Mouse (Mus musculus): ENCODE data around the gene Pgam2.
A peak's percentile ranks its signal among the peaks of the same experiment; 100 is the strongest.
"Not testable (repeated sequence)": the region's sequence is repeated elsewhere in the genome, so short reads cannot be mapped to it uniquely, and the experiment has no call there.

The Pgam2 gene

DNA sequence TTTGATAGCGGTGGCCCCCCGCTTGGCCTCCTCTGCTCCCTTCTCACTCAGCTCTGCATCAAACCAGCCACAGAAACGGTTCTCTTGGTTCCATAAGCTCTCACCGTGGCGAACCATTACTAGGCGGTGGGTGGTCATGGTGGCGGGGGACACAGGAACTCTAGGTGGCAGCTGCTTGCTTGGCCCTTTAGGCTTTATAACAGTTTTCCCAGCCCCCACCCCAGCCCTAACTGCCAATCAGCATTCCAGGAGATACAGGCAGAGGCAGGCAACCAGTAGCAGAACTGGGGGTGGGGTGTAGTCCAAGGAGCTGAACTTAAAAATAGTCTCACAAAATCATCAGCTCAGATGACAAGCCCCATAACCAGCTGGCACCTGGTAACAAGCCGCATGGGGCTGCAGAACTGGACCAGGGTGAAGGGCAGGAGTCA is at the start of gene Pgam2:
Pgam2 (minus strand) TSS at position 183 of the 431 bp plus-strand sequence.
- no peak for DNase-seq (ENCODE audit: low spot score in 2 of 2)

DNA sequence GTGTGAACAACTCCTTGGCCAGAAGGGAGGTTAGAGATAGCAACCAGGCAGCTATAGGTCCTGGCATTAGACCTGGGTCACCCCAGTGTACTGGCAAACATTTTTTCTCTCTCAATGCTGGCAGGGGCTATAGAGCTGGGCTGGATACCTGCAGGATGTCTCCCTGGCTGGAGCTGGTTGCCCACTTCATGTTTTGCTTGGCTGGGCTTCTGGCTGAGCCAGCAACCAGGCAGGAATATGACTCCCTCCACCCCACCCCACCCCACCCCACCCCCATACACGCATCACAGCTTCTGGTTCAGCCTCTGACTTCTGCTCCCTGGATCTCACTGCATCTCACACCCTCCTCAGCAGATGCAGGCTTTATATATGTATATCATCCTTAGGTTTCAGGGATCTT is 48.8 kb upstream of the Pgam2 start:
- no peak for DNase-seq (ENCODE audit: low spot score in 2 of 2)

DNA sequence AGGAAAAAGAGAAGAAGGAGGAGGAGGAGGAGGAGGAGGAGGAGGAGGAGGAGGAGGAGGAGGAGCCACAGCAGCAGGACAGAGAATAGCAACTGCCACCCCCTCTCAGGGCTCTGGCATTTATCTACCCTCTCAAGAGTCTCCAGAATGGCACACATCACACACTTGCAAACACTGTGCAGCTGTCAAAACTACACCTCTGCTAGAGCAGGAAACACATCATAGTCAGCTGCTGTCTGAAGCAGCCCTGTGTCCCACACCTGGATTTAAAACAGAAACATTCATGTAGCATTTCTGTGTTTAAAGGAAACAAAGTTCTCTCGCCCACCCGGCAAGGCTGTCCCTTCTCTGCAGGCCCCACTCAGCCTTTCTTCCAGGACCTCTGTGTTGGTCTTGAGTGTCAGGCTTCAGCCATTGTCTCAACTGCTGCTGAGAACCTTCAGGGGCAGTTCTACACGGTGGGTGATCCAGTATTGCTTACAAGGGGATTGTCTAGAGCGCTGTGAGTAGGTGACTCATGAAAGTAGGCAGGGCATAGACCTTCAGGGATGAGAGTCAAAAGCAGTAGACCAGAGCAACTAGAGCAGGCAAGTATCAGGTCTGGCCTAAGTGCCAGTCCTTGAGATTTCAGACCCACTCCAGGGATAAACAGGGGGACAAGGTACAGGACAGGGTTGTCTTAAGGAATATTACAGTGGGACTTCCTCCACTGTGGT is 47.6 kb upstream of the Pgam2 start:
- DNase-seq (ENCODE audit: low spot score in 2 of 2) = peak; percentile 58 to 67

DNA sequence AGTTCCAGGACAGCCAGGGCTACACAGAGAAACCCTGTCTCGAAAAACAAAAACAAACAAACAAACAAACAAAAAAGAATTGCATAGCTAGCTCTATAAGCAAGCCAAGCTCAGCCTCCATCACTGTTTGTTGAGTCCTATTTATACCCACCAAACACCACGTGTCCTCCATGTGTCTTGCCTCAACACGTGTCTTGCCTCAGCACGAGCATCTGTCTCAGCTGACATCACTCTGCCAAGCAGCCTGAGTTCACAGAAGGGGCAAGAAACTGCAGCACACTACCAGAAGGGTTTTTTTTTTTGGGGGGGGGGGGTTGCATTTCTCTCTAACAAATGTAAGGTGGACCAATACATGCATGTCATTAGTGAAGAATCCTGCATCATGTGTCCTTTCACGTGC is 46.9 kb upstream of the Pgam2 start:
- peak in 1 of 2 experiments; percentile 45 for DNase-seq (ENCODE audit: low spot score in 2 of 2)

DNA sequence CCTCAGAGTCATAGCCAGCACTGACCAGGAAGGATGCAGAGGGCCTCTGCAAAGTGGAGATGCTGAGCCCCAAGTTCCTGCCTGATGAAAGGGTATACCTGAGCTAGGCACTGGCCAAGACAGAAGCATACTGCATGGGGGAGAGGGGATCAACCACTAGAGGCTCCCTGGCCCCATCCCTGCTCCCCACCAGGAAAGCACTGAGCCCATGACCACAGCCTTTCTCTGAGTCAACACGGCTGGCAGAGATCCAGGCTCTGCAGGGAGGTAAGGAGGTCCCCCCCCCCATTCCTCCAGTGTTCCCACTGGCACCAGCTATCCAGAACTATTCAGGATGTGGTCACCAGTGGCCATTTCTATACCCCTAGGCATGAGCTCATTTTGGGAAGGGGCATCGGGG is 45.8 kb upstream of the Pgam2 start:
- DNase-seq (ENCODE audit: low spot score in 2 of 2) = no peak

DNA sequence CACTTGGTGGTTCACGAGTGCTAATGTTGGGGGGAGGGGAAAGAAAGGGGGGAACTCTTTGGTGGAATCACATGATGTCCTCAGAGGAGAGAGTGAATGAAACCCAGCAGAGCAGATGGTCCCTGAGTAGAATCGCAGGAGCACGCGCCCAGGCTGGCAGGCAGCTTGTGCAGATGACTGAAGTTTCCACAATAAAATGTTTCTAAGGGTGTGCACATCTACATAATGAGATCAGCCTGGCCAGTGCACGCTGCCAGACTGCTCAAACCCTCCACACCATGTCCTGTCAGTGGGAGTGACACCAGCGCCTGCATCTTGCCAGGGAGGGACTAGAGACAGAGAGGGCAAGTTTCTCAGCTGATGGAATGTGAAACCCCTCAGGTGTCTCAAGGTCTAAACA is 45.2 kb upstream of the Pgam2 start:
- no peak for DNase-seq (ENCODE audit: low spot score in 2 of 2)

GRCm38 (mm10) chr11:5846639-5847345 is 43.3 kb upstream of the Pgam2 start:
- no peak for DNase-seq (ENCODE audit: low spot score in 2 of 2)

DNA sequence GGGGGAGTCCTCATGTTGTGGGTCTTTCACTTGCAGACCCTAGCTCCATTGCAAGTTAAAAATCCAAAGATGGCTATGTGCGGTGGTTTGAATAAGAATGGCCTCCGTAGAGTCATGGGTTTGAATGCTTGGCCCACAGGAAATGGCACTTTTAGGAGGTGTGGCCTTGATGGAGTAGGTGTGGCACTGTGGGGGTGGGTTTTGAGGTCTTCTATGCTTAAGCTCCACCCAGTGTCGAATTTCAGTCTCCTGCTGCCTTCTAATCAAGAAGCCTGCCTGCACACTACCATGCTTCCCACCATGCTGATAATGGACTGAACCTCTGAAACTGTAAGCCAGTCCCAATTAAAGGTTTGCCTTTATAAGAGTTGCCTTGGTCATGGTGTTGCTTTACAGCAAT is 39.6 kb upstream of the Pgam2 start:
- no peak for DNase-seq (ENCODE audit: low spot score in 2 of 2)

DNA sequence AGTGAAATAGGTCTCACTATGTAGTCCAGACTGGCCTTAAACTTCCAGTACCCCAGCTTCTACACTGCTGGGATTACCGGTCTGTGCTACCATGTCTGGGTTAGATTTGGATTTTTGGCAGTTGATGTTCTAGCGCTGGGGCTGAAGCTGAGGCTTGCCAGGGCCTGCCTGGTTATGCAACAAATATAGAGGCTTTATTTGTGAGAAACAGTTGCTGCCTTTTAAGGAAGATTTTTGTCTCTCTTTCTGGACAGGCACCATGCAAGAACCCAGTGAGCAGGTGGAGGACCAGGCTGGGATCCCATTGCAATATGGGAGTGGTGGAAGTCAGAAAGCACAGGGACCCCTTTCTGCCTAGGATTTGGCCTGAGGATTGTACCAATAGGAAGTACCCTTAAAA is 38.2 kb upstream of the Pgam2 start:
- no peak for DNase-seq (ENCODE audit: low spot score in 2 of 2)

DNA sequence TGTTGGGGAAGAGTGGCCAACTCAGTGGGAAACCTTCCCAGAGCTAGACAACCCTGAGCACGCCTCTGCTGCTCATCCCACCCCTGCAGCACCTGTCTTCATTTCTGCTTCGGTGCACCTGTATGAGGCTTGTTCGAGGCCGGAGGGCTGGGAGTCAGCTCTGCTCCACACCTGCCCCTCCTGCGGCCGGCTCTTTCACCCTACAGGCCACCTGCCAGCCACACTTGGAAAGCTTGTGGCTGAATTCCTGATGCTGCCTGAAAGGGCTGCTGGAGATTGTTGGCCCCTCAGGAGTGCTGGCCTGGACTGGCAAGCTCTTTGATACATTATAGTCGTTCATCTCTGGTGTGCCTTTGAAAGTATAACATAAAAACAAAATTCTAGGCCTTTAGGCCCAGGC is 36.8 kb upstream of the Pgam2 start:
- no peak for DNase-seq (ENCODE audit: low spot score in 2 of 2)

GRCm38 (mm10) chr11:5837251-5838246 is 34.0 kb upstream of the Pgam2 start, which contains the start of gene Polm:
TSS of gene Polm (minus strand) at chr11:5838016.
- peak; percentile 79 for DNase-seq (ENCODE audit: low spot score in 2 of 2)

- DNase-seq (ENCODE audit: low spot score in 2 of 2) = peak in 1 of 2 experiments; percentile 36
Measured at GRCm38 (mm10) chr11:5836126-5836525, 32.6 kb upstream of the Pgam2 start.

- no peak for DNase-seq (ENCODE audit: low spot score in 2 of 2)
Measured at GRCm38 (mm10) chr11:5835057-5835456, 31.5 kb upstream of the Pgam2 start.

DNA sequence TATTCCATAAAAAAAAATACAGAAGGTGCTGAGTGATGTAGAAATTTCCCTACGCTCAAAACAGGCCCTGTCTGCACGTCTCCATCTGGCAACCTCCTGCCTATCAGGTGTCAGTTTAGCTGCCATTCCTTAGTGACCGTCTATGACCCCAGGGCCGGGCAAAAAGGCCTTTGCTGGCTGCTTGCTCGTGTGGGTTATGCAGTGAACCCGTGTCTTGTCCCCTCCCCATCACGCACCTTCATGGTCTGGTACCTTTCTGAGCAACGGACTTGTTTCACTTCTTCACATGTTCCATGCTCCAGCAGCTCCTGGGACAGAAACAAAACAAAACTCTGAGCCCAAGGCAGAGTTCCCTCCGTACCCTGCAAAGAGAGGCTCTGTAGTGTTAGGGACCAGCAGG is 31.0 kb upstream of the Pgam2 start:
- no peak for DNase-seq (ENCODE audit: low spot score in 2 of 2)

DNA sequence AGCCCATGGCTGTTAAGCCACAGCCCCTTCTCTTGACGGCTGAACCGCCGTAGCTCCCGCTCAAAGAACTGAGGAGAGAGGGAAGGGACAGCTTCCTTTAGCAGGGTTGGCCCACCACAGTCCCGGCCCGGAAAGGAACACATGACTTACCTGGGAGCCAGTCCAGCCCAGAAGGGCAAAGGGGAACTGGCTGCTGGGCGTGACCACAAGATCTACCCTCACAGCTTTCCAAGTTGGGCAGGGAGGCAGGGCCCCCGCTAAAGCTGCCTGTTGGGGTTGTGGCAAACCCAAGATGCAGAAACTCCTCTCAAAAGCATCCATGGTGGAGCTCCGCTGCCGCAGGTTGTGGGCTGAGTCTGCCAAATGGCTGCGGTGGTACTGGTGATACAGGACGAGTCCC is 25.8 kb upstream of the Pgam2 start:
- DNase-seq (ENCODE audit: low spot score in 2 of 2) = no peak

DNA sequence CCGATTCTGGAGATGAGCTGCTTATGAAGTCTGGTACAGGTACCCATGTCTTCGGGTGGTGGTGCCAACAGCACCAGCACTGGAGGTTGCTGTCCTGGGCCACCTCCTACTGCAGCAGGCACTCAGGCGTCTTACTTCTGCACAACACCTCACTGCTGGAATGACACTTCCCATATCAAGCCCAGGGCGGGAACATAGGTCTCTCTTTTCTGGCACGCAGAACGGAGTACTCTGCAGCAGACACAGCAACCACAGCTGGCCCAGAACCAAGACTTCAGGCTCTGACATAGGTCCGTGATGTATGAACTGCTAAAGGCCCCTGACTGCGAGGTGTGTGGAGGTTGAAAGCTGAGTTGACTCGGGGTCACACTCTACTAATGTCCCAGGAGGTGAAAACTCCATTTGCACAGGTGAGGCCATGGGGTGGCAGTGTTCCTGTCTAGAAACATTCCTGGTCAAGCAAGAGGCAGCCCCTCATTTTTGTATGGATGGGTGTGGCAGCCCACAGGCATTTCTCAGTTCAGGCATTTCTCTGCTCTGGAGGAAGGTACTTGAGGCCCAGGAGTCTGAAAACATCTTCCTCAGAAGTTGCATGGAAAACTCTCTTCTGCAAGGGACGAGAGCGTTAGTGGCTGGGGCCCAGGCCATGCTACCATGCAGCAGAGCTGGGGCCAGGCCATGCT is 25.1 kb upstream of the Pgam2 start:
- DNase-seq (ENCODE audit: low spot score in 2 of 2) = no peak

- no peak for DNase-seq (ENCODE audit: low spot score in 2 of 2)
Measured at GRCm38 (mm10) chr11:5827931-5828330, 24.4 kb upstream of the Pgam2 start.

DNA sequence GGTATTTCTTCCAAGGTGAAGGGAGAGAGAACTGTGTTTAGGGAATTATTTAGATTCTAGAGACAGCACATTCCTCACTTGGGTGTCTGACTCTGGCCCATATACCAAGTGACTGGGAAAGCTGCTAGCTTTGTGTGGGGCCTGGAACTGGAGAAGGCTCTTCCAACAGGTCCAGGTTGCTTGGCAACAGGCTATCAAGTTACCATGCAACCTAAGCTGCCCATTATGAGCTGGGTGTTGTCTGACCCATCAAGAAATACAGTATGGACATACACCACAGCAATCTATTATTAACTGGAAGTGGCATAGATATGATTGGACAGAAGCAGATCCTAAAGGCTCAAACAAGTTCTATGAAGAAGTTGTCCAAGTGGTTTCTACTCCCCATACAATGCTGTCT is 21.9 kb upstream of the Pgam2 start:
- no peak for DNase-seq (ENCODE audit: low spot score in 2 of 2)

DNA sequence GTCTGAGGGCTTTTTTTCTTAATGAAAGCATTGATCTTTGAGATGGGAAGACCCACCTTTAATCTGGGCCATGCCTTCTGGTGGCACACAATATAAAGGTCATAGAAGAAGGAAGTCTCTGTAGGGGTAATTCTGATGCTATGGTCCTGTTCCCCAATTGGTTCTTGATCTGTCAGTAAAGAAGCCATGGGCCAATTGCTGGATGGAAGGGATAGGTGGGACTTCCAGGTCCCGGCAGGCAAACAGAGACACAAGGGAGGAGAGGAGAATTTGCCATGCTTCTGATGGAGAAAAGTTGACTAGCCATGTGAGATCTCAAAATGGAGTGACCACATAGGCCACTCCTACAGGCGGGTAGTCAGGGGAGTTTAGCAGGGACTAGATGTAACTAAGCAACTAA is 15.7 kb upstream of the Pgam2 start:
- DNase-seq (ENCODE audit: low spot score in 2 of 2) = no peak

- DNase-seq (ENCODE audit: low spot score in 2 of 2) = no peak
Measured at GRCm38 (mm10) chr11:5813381-5813780, 9.8 kb upstream of the Pgam2 start.

GRCm38 (mm10) chr11:5809487-5809886 is 6.0 kb upstream of the Pgam2 start:
- not testable (repeated sequence) for DNase-seq (ENCODE audit: low spot score in 2 of 2)

- no peak for DNase-seq (ENCODE audit: low spot score in 2 of 2)
Measured at GRCm38 (mm10) chr11:5807956-5808355, 4.4 kb upstream of the Pgam2 start.
